Mouse (Mus musculus): ENCODE results near the gene Lrmda.

The Lrmda gene

GRCm38 (mm10) chr14:22126276-22126675 is 106.8 kb downstream of the Lrmda start:
- DNase-seq (ENCODE audit: low read depth, low spot score) = no peak
- Histone ChIP-seq H3K36me3 (ENCODE audit: control insufficient read depth, insufficient read depth, low read length, poor library complexity, severe bottlenecking) (no peaks in the 10 kb centered on the region), H3K27me3 (ENCODE audit: control insufficient read depth, insufficient read depth, low read length, poor library complexity, severe bottlenecking) (no peaks in the 10 kb centered on the region)

DNA sequence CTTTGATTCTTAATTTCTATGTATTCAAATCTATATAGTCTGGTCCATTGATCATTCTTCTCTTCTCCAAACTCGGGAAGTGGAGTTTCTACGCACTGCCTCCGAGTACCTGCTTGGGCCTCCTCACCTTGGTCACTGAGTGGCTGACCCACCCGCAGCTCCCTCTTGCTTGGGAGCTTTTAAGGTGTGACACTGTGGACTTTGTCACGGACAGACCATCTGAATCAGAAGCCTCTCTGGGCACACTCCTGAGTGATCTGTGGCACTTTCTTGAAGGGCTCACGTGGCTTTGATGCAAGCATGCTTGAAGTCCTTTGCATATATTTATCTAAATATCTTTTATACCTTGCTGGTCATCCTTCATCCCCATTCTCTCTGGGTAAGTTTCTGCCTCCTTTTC is 107.3 kb downstream of the Lrmda start:
- no peak for DNase-seq (ENCODE audit: low read depth, low spot score)
- H3K27me3 ChIP-seq (ENCODE audit: control insufficient read depth, insufficient read depth, low read length, poor library complexity, severe bottlenecking) = no peaks in the 10 kb centered on the region
- H3K36me3 ChIP-seq (ENCODE audit: control insufficient read depth, insufficient read depth, low read length, poor library complexity, severe bottlenecking) = no peaks in the 10 kb centered on the region

DNA sequence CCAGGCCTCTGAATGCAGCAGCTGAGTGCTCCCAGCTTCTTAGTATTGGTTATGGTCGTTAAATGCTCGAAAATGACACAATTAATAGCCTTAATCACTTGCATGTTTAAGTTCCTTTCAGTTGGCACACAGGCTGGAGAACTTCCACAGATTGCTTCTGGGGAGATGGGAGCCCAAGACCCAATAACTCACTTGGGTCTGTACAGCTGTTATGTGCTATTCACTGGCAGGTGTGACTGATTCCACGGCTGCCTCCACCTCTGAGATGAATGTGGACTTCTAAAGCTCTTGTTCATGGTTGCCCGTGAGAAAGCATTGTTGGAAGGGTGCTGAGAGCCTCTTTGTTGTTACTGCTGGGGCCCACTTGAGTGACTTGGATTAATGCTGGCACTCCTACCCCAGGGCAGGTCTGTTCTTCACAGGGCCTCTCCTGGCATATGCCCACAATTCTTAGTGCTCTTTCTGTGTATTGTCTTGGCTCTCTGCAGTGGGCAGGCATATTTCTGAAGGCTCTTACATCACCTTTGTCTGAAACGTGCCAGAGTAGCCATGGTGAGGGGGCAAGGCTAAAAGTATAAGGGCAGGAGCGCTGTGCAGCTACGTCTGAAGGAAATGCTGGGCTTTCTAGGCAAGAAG is 111.6 kb downstream of the Lrmda start:
- no peak for DNase-seq (ENCODE audit: low read depth, low spot score)
- Histone ChIP-seq H3K27me3 (ENCODE audit: control insufficient read depth, insufficient read depth, low read length, poor library complexity, severe bottlenecking) (no peaks in the 10 kb centered on the region; the same call in 1 of the 2 replicates), H3K36me3 (ENCODE audit: control insufficient read depth, insufficient read depth, low read length, poor library complexity, severe bottlenecking) (no peaks in the 10 kb centered on the region)

GRCm38 (mm10) chr14:22139281-22139680 is 119.8 kb downstream of the Lrmda start:
- DNase-seq (ENCODE audit: low read depth, low spot score) = no peak
- Histone ChIP-seq H3K36me3 (ENCODE audit: control insufficient read depth, insufficient read depth, low read length, poor library complexity, severe bottlenecking) (no peaks in the 10 kb centered on the region), H3K27me3 (ENCODE audit: control insufficient read depth, insufficient read depth, low read length, poor library complexity, severe bottlenecking) (no peaks in the 10 kb centered on the region)

GRCm38 (mm10) chr14:22144014-22144413 is 124.5 kb downstream of the Lrmda start:
- Histone ChIP-seq H3K27me3 (ENCODE audit: control insufficient read depth, insufficient read depth, low read length, poor library complexity, severe bottlenecking) (no peaks in the 10 kb centered on the region), H3K36me3 (ENCODE audit: control insufficient read depth, insufficient read depth, low read length, poor library complexity, severe bottlenecking) (no peaks in the 10 kb centered on the region)
- no peak for DNase-seq (ENCODE audit: low read depth, low spot score)

DNA sequence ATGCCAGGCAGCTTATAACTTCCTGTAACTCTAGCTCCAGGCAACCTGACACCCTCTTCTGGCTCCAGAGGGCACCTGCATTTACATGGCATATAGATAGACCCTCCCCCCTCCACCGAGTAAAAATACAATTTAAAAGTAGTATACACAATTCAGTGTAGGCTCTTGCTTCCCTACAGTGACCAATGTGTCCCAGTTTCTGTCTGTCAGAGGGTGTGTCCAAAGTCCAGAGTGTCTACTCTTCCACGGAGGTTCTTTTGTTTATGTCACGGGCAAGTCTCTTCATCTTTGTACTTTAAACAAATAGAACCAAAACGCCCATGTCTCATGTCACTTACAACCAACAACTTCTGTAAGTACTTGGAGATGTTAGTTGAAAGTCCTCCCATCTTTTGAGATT is 126.4 kb downstream of the Lrmda start:
- Histone ChIP-seq H3K27me3 (ENCODE audit: control insufficient read depth, insufficient read depth, low read length, poor library complexity, severe bottlenecking) (no peaks in the 10 kb centered on the region), H3K36me3 (ENCODE audit: control insufficient read depth, insufficient read depth, low read length, poor library complexity, severe bottlenecking) (no peaks in the 10 kb centered on the region)
- DNase-seq (ENCODE audit: low read depth, low spot score) = no peak

DNA sequence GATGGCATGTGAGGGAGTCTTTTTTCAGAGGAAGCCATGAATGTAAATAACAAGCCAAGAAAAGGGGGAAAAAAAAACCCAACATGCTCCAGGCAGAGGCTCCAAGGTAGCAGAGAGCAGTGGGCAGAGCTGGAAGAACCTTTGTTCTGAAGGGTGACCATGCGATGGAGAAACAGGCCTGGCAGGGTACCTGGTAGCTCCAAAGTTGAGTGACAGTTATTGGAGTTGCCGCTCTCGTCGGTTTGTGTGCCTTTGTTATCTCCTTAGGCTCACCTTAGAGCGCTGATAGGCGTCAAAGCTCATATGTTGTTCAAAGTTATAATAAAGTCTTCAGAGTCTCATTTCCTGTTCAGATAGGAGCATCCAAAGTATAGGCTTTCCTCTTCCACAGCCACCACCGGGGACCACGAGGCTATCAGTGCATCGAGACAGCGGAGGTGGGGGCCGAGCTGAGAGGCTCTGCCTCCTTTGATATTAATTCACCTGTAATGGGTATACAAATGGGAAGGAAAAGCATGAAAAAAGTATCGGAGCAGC is 127.1 kb downstream of the Lrmda start:
- H3K36me3 ChIP-seq (ENCODE audit: control insufficient read depth, insufficient read depth, low read length, poor library complexity, severe bottlenecking) = no peaks in the 10 kb centered on the region
- no peak for DNase-seq (ENCODE audit: low read depth, low spot score)

GRCm38 (mm10) chr14:22147341-22148024 is 128.0 kb downstream of the Lrmda start:
- Histone ChIP-seq H3K27me3 (ENCODE audit: control insufficient read depth, insufficient read depth, low read length, poor library complexity, severe bottlenecking) (no peaks in the 10 kb centered on the region), H3K36me3 (ENCODE audit: control insufficient read depth, insufficient read depth, low read length, poor library complexity, severe bottlenecking) (no peaks in the 10 kb centered on the region)

More for the DNA sequence above, 127.1 kb downstream of the Lrmda start:
- H3K27me3 ChIP-seq (ENCODE audit: control insufficient read depth, insufficient read depth, low read length, poor library complexity, severe bottlenecking) = no peaks in the 10 kb centered on the region

DNA sequence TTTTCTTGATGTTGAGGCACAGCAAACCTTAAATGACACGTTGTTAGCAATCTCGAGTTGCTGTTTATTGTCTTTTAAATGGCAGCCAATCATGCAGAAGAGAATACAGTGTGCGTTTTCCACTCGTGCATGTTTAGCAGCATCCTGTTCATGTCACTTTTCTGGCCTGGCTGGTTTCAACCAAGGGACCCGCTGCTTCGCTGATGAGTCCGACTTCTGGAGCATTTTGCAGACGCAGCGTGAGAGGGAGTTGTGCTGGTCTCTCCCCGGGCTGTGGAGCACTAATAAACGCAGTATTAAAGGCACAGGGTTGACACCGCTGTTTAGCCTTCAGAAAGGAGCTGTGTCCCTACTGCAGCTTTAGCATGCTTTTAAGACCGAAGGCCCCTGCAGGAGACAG is 133.2 kb downstream of the Lrmda start:
- no peak for DNase-seq (ENCODE audit: low read depth, low spot score)
- no peaks in the 10 kb centered on the region for H3K27me3 ChIP-seq (ENCODE audit: control insufficient read depth, insufficient read depth, low read length, poor library complexity, severe bottlenecking)

More at GRCm38 (mm10) chr14:22147341-22148024, 128.0 kb downstream of the Lrmda start:
- DNase-seq (ENCODE audit: low read depth, low spot score) = no peak

GRCm38 (mm10) chr14:22154096-22154495 is 134.6 kb downstream of the Lrmda start:
- DNase-seq (ENCODE audit: low read depth, low spot score) = no peak
- Histone ChIP-seq H3K36me3 (ENCODE audit: control insufficient read depth, insufficient read depth, low read length, poor library complexity, severe bottlenecking) (no peaks in the 10 kb centered on the region), H3K27me3 (ENCODE audit: control insufficient read depth, insufficient read depth, low read length, poor library complexity, severe bottlenecking) (no peaks in the 10 kb centered on the region)

More for the DNA sequence above, 133.2 kb downstream of the Lrmda start:
- no peaks in the 10 kb centered on the region for H3K36me3 ChIP-seq (ENCODE audit: control insufficient read depth, insufficient read depth, low read length, poor library complexity, severe bottlenecking)

DNA sequence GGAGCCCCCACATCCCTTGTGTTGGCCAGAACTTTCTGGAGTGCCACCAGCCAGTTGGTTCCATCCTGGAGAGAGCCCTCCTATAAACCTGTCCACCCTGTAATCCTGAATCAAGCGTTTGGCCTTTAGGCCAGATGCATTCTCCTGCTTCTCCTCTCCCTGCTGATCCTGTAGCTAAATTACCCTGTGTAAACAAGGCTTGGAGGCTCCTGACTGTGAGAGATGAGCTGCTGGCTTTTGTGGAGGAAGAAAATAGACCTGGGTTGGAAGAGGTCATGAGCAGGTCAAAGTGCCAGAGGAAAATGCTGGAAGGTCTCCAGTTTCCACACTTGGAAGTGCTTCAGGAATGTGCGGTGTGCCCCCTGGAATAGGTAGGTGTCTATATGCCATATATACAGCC is 135.5 kb downstream of the Lrmda start:
- Histone ChIP-seq H3K27me3 (ENCODE audit: control insufficient read depth, insufficient read depth, low read length, poor library complexity, severe bottlenecking) (no peaks in the 10 kb centered on the region), H3K36me3 (ENCODE audit: control insufficient read depth, insufficient read depth, low read length, poor library complexity, severe bottlenecking) (no peaks in the 10 kb centered on the region)
- no peak for DNase-seq (ENCODE audit: low read depth, low spot score)

GRCm38 (mm10) chr14:22155512-22156026 is 136.1 kb downstream of the Lrmda start:
- no peak for DNase-seq (ENCODE audit: low read depth, low spot score)
- no peaks in the 10 kb centered on the region for H3K36me3 ChIP-seq (ENCODE audit: control insufficient read depth, insufficient read depth, low read length, poor library complexity, severe bottlenecking)
- H3K27me3 ChIP-seq (ENCODE audit: control insufficient read depth, insufficient read depth, low read length, poor library complexity, severe bottlenecking) = no peaks in the 10 kb centered on the region

DNA sequence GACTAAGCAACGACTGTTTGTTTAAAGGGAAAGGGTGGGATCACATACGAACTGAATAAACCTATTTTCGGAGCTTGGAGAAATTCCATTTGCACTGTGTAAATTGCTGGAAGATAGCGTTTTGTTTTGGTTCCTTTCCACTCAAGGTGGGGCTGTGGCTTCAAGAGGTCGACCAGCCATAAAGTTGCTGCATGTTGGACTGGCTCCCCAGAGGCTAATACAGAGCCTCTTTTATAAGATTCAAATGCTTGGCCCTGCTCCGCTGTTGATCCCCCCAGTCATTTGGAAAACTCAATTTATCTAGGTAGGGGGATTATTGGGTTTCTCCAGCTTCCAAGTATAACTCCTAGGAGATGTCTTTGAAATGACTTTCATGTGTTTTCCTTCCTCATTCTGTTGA is 137.5 kb downstream of the Lrmda start:
- H3K36me3 ChIP-seq (ENCODE audit: control insufficient read depth, insufficient read depth, low read length, poor library complexity, severe bottlenecking) = no peaks in the 10 kb centered on the region
- no peak for DNase-seq (ENCODE audit: low read depth, low spot score)
- H3K27me3 ChIP-seq (ENCODE audit: control insufficient read depth, insufficient read depth, low read length, poor library complexity, severe bottlenecking) = no peaks in the 10 kb centered on the region

DNA sequence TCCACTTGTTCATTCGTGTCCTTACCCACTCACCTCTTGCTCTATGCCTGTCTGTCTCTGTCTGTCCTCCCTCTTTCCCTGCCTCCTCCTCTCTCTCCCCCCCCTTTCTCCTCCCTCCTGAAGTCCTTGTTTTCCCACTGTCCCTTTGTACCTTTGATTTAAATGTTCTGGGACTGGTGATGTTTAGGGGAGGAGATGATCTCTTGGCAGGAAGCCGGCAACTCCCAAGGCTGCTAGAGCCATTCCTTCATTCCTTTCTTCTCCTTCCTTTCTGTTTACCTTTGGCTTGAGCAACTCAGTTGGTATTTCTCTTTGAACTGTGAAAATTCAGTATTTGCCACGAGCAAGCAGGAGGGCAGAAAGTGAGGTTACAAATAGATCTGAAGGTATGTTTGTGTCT is 141.9 kb downstream of the Lrmda start:
- DNase-seq (ENCODE audit: low read depth, low spot score) = no peak
- no peaks in the 10 kb centered on the region for H3K36me3 ChIP-seq (ENCODE audit: control insufficient read depth, insufficient read depth, low read length, poor library complexity, severe bottlenecking)
- no peaks in the 10 kb centered on the region for H3K27me3 ChIP-seq (ENCODE audit: control insufficient read depth, insufficient read depth, low read length, poor library complexity, severe bottlenecking)

GRCm38 (mm10) chr14:22167285-22167684 is 147.8 kb downstream of the Lrmda start:
- Histone ChIP-seq H3K27me3 (ENCODE audit: control insufficient read depth, insufficient read depth, low read length, poor library complexity, severe bottlenecking) (no peaks in the 10 kb centered on the region), H3K36me3 (ENCODE audit: control insufficient read depth, insufficient read depth, low read length, poor library complexity, severe bottlenecking) (no peaks in the 10 kb centered on the region)
- no peak for DNase-seq (ENCODE audit: low read depth, low spot score)

Measured in splenic B cell, adult 2 months (primary cell).